Mouse (Mus musculus) lung, postnatal 4 days (tissue): ENCODE data around the gene Atf2.

Experiments used
- DNase-seq, 2 experiments: peaks; one replicate each; pipeline ENCODE4 v3.0.0; 2021

Gene Atf2

DNA sequence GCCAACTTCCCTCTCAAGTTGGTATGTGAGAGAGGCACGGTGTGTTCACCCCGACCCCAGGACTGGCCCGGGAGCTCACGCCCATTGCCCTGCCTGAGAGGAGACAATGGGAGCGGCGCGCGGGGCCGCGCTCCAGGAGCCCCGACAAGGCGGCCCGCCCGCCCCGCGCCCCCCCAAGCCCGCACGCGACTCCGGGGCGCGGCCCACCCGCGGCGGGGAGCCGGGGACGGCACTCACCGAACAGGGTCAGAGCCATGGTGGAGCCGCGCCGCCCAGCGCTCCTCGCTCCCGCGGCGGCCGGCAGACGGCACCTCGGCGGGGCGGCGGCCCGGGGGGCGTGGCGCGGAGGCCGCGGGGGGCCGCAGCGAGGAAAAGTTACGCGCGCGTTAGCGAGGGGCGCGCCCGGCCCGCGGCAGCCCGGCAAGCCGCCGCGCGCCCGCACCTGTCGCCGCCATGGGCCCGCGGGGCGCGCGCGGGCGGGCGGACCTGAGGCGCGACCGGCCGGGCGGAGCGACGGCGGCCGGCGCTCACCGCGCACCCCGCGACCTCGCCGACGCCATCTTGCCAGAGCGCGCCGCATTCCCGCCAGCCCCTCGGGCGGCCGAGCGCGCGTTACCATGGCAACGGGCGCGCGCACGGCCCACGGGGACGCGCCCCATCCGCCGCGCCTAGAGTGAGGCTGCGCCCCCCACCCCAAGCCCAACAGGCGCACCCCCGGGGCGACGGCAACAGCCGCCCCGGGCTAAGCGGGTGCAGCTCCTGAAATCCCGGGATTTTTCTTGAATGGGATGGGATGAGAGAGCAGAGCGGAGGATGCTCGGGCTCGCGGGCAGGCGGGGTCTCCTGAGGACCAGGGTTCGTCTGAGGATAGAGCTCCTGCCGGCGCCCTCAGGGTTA lies 117.4 kb downstream of the Atf2 start, which contains the start of gene Chn1:
TSS of gene Chn1 (minus strand) at position 561 of the 897 bp plus-strand sequence.
- DNase-seq, result peak; percentile 70 to 85

DNA sequence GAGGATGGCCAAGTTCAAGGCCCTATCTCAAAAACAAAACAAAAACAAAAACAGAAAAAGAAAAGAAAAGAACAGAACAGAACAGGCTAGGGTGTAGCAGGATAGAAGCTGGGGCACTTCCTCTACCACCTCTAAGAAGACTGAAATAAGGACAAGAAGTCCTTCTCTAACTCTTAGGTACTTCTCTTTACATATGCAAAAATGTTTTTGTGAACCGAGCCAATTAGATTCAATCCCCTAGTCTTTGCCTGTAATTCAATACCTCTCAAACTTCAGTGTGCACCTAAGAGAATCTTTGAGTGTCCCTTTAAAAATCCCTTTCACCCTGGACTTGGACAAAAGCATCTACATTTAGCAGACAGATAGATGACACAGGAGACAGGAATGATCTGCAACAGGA lies 119.5 kb downstream of the Atf2 start:
- no peak for DNase-seq

DNA sequence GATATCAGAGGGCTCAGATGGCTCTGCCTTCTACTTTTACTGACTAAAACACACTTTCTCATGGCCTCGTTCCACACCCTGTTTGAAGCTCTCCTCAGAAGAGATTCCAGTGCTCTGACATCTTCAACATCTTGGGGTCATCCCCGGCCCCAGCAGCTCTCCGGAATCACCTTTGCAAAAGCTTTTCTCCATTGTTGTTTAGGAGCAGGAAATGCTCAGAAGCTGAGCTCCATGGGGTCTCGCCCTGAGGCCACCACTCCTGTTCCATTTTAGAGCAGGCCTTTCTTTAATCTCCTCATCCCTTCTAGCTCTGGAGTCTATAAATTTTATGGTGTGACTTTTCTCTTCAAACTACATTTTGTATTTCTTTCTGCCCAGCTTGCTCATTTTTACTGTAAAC lies 123.8 kb downstream of the Atf2 start:
- DNase-seq, result no peak
